Mouse (Mus musculus): ENCODE measurements at regions not wholly inside any gene's neighbourhood (a gene's known extent, or its start where the extent isn't known, plus 50 kb on each side); places are given as distances from the start of the nearest gene placed in this dataset.

- peak; percentile 69 for DNase-seq (ENCODE audit: extremely low spot score, low read depth, low spot score)
Measured at GRCm38 (mm10) chr12:7777220-7778055, 200.0 kb upstream of the Apob start.

GRCm38 (mm10) chr12:7778056-7778440 lies 199.4 kb upstream of the Apob start:
- no peak for DNase-seq (ENCODE audit: extremely low spot score, low read depth, low spot score)

GRCm38 (mm10) chr12:7816616-7817015 lies 160.8 kb upstream of the Apob start:
- no peak for DNase-seq (ENCODE audit: extremely low spot score, low read depth, low spot score)

GRCm38 (mm10) chr12:7820006-7820704 lies 157.3 kb upstream of the Apob start:
- DNase-seq (ENCODE audit: extremely low spot score, low read depth, low spot score), result no peak

GRCm38 (mm10) chr12:7820718-7821117 lies 156.7 kb upstream of the Apob start:
- DNase-seq (ENCODE audit: extremely low spot score, low read depth, low spot score), result no peak

- DNase-seq (ENCODE audit: extremely low spot score, low read depth, low spot score), result no peak
Measured at GRCm38 (mm10) chr12:7835731-7836130, 141.7 kb upstream of the Apob start.

GRCm38 (mm10) chr12:7853876-7854275 lies 123.6 kb upstream of the Apob start:
- DNase-seq (ENCODE audit: extremely low spot score, low read depth, low spot score), result no peak

GRCm38 (mm10) chr12:7855683-7856082 lies 121.8 kb upstream of the Apob start:
- no peak for DNase-seq (ENCODE audit: extremely low spot score, low read depth, low spot score)

GRCm38 (mm10) chr12:7859533-7859932 lies 117.9 kb upstream of the Apob start:
- no peak for DNase-seq (ENCODE audit: extremely low spot score, low read depth, low spot score)

GRCm38 (mm10) chr12:7870004-7870403 lies 107.4 kb upstream of the Apob start:
- no peak for DNase-seq (ENCODE audit: extremely low spot score, low read depth, low spot score)

GRCm38 (mm10) chr12:7870473-7870872 lies 107.0 kb upstream of the Apob start:
- DNase-seq (ENCODE audit: extremely low spot score, low read depth, low spot score), result no peak

GRCm38 (mm10) chr12:7875454-7875853 lies 102.0 kb upstream of the Apob start:
- no peak for DNase-seq (ENCODE audit: extremely low spot score, low read depth, low spot score)

- no peak for DNase-seq (ENCODE audit: extremely low spot score, low read depth, low spot score)
Measured at GRCm38 (mm10) chr12:7876302-7877063, 101.0 kb upstream of the Apob start.

GRCm38 (mm10) chr12:7878761-7879160 lies 98.7 kb upstream of the Apob start:
- no peak for DNase-seq (ENCODE audit: extremely low spot score, low read depth, low spot score)

- no peak for DNase-seq (ENCODE audit: extremely low spot score, low read depth, low spot score)
Measured at GRCm38 (mm10) chr12:7896156-7896555, 81.3 kb upstream of the Apob start.

GRCm38 (mm10) chr12:7905329-7905728 lies 72.1 kb upstream of the Apob start:
- no peak for DNase-seq (ENCODE audit: extremely low spot score, low read depth, low spot score)

- DNase-seq (ENCODE audit: extremely low spot score, low read depth, low spot score), result no peak
Measured at GRCm38 (mm10) chr12:7906831-7907230, 70.6 kb upstream of the Apob start.

GRCm38 (mm10) chr12:7909746-7910360 lies 67.6 kb upstream of the Apob start:
- DNase-seq (ENCODE audit: extremely low spot score, low read depth, low spot score), result no peak

GRCm38 (mm10) chr12:7910509-7910908 lies 66.9 kb upstream of the Apob start:
- no peak for DNase-seq (ENCODE audit: extremely low spot score, low read depth, low spot score)

GRCm38 (mm10) chr12:7918385-7918784 lies 59.1 kb upstream of the Apob start:
- DNase-seq (ENCODE audit: extremely low spot score, low read depth, low spot score), result no peak
